Mouse (Mus musculus) kidney, adult 2 months (tissue): ENCODE measurements at regions not wholly inside any gene's neighbourhood (a gene's known extent, or its start where the extent isn't known, plus 50 kb on each side); places are given as distances from the start of the nearest gene placed in this dataset.

Experiments used
- CTCF ChIP-seq: fragments of 200-500 bp; conservative IDR thresholded peaks from 2 replicates; pipeline ENCODE4 v1.5.1; 2011; ENCODE audit warnings: low read depth, mild to moderate bottlenecking, control low read depth, low read length, moderate library complexity, mixed read lengths; ENCODE audit not compliant: insufficient read depth, insufficient read length
- POLR2A ChIP-seq: fragments of 200-500 bp; IDR thresholded peaks from one replicate; pipeline ENCODE4 v1.6.1; 2011; ENCODE audit warnings: low read depth, low read length, control low read depth

GRCm38 (mm10) chr4:131100796-131101156 lies 156.6 kb downstream of the Matn1 start:
- no peak for TF ChIP-seq CTCF
- TF ChIP-seq POLR2A, result no peak
